Mouse (Mus musculus): ENCODE results near the gene Mvb12b. TPM values are rescaled to one million over a fixed set of nuclear protein-coding genes. Genes with fewer than 3 reads are reported as not detected.

Mvb12b gene
- total and polyA plus RNA-seq, 3 experiments: 7.2 to 51.4 (median 46.2) TPM

- ATAC-seq (ENCODE audit: extremely low read depth, insufficient number of reproducible peaks, low FRiP score, poor library complexity, severe bottlenecking): no peak
- H3K4me3 ChIP-seq (ENCODE audit: low read depth, low read length): no peak overlapping the region
- no peaks in the 10 kb centered on the region for H3K4me1 ChIP-seq (ENCODE audit: insufficient read depth, low read depth, low read length)
- TF ChIP-seq GATA2 (IDR thresholded peaks at IDR 0.05; ENCODE audit: borderline replicate concordance, low read depth, low read length) (no peak), CTCF (IDR thresholded peaks at IDR 0.05; ENCODE audit: low read depth, low read length) (no peak), POLR2AphosphoS5 (IDR thresholded peaks at IDR 0.05; ENCODE audit: insufficient replicate concordance, low read depth, low read length) (no peak), TAL1 (conservative IDR thresholded peaks at IDR 0.05; ENCODE audit: low read depth, low read length) (no peak), GATA1 (IDR thresholded peaks at IDR 0.05; ENCODE audit: borderline replicate concordance, low read length) (no peak)
- DNase-seq (ENCODE audit: low spot score): no peak
- H3K27me3 ChIP-seq (ENCODE audit: insufficient read depth, low read length): peaks cover 27% of the 10 kb centered on the region
- no peaks in the 10 kb centered on the region for H3K9me3 ChIP-seq (replicated peaks)
- no peaks in the 10 kb centered on the region for H3K36me3 ChIP-seq (replicated peaks)
These were observed 172.8 kb downstream of the Mvb12b start for GRCm38 (mm10) chr2:33714932-33715331.

GRCm38 (mm10) chr2:33713580-33714260 lies 174.0 kb downstream of the Mvb12b start:
- no peak overlapping the region for H3K4me3 ChIP-seq (ENCODE audit: low read depth, low read length)
- DNase-seq (ENCODE audit: low spot score): no peak
- TF ChIP-seq TAL1 (conservative IDR thresholded peaks at IDR 0.05; ENCODE audit: low read depth, low read length): no peak
- TF ChIP-seq GATA2 (IDR thresholded peaks at IDR 0.05; ENCODE audit: borderline replicate concordance, low read depth, low read length): no peak
- TF ChIP-seq POLR2AphosphoS5 (IDR thresholded peaks at IDR 0.05; ENCODE audit: insufficient replicate concordance, low read depth, low read length): no peak
- TF ChIP-seq GATA1 (IDR thresholded peaks at IDR 0.05; ENCODE audit: borderline replicate concordance, low read length): no peak
- no peak for TF ChIP-seq CTCF (IDR thresholded peaks at IDR 0.05; ENCODE audit: low read depth, low read length)
- no peaks in the 10 kb centered on the region for H3K9me3 ChIP-seq (replicated peaks)
- ATAC-seq (ENCODE audit: extremely low read depth, insufficient number of reproducible peaks, low FRiP score, poor library complexity, severe bottlenecking): no peak
- peaks cover 30% of the 10 kb centered on the region for H3K27me3 ChIP-seq (ENCODE audit: insufficient read depth, low read length)
- H3K36me3 ChIP-seq (replicated peaks): no peaks in the 10 kb centered on the region
- no peaks in the 10 kb centered on the region for H3K4me1 ChIP-seq (ENCODE audit: insufficient read depth, low read depth, low read length)

GRCm38 (mm10) chr2:33712811-33713210 lies 174.9 kb downstream of the Mvb12b start:
- H3K9me3 ChIP-seq (replicated peaks): no peaks in the 10 kb centered on the region
- H3K36me3 ChIP-seq (replicated peaks): no peaks in the 10 kb centered on the region
- H3K4me3 ChIP-seq (ENCODE audit: low read depth, low read length): no peak overlapping the region
- no peak for ATAC-seq (ENCODE audit: extremely low read depth, insufficient number of reproducible peaks, low FRiP score, poor library complexity, severe bottlenecking)
- H3K27me3 ChIP-seq (ENCODE audit: insufficient read depth, low read length): peaks cover 24% of the 10 kb centered on the region; the same call in 1 of the 2 replicates
- no peaks in the 10 kb centered on the region for H3K4me1 ChIP-seq (ENCODE audit: insufficient read depth, low read depth, low read length)
- DNase-seq (ENCODE audit: low spot score): no peak
- TF ChIP-seq GATA2 (IDR thresholded peaks at IDR 0.05; ENCODE audit: borderline replicate concordance, low read depth, low read length): no peak
- TF ChIP-seq CTCF (IDR thresholded peaks at IDR 0.05; ENCODE audit: low read depth, low read length): no peak

DNA sequence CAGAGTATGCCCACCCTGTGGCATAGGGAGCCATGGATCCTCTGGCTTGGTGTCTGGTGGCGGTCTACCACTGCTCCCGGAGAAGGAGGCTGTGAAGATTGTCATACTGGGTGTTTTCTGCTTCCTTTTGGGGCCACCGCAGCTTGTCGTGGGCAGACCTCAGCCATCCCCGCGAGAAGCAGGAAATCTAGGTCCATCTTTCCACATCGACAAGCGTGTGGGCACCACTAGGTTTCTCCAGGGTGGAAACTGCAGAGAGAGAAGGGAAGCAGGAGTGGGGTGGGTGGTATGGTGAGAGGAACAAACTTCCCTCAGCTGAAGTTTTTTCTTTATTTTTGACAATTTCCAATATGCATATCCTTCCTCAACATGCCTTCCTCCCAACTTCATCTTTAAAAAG lies 178.9 kb downstream of the Mvb12b start:
- TF ChIP-seq GATA1 (IDR thresholded peaks at IDR 0.05; ENCODE audit: borderline replicate concordance, low read length) (no peak), POLR2AphosphoS5 (IDR thresholded peaks at IDR 0.05; ENCODE audit: insufficient replicate concordance, low read depth, low read length) (no peak), CTCF (IDR thresholded peaks at IDR 0.05; ENCODE audit: low read depth, low read length) (no peak)
- DNase-seq (ENCODE audit: low spot score): no peak
- H3K27me3 ChIP-seq (ENCODE audit: insufficient read depth, low read length): peaks cover 17% of the 10 kb centered on the region; the same call in 1 of the 2 replicates
- no peak for ATAC-seq (ENCODE audit: extremely low read depth, insufficient number of reproducible peaks, low FRiP score, poor library complexity, severe bottlenecking)
- H3K4me3 ChIP-seq (ENCODE audit: low read depth, low read length): no peak overlapping the region
- H3K36me3 ChIP-seq (replicated peaks): no peaks in the 10 kb centered on the region
- H3K4me1 ChIP-seq (ENCODE audit: insufficient read depth, low read depth, low read length): no peaks in the 10 kb centered on the region
- no peaks in the 10 kb centered on the region for H3K9me3 ChIP-seq (replicated peaks)

- Histone ChIP-seq H3K9me3 (replicated peaks) (no peaks in the 10 kb centered on the region), H3K4me1 (ENCODE audit: insufficient read depth, low read depth, low read length) (no peaks in the 10 kb centered on the region), H3K36me3 (replicated peaks) (no peaks in the 10 kb centered on the region), H3K4me3 (ENCODE audit: low read depth, low read length) (no peak overlapping the region), H3K27me3 (ENCODE audit: insufficient read depth, low read length) (peaks cover 20% of the 10 kb centered on the region; the same call in 1 of the 2 replicates)
- TF ChIP-seq TAL1 (conservative IDR thresholded peaks at IDR 0.05; ENCODE audit: low read depth, low read length) (no peak), GATA1 (IDR thresholded peaks at IDR 0.05; ENCODE audit: borderline replicate concordance, low read length) (no peak), CTCF (IDR thresholded peaks at IDR 0.05; ENCODE audit: low read depth, low read length) (no peak), GATA2 (IDR thresholded peaks at IDR 0.05; ENCODE audit: borderline replicate concordance, low read depth, low read length) (no peak), POLR2AphosphoS5 (IDR thresholded peaks at IDR 0.05; ENCODE audit: insufficient replicate concordance, low read depth, low read length) (no peak)
- DNase-seq (ENCODE audit: low spot score) (no peak), ATAC-seq (ENCODE audit: extremely low read depth, insufficient number of reproducible peaks, low FRiP score, poor library complexity, severe bottlenecking) (no peak)
These were observed 179.7 kb downstream of the Mvb12b start for GRCm38 (mm10) chr2:33708096-33708495.

GRCm38 (mm10) chr2:33706403-33706802 lies 181.3 kb downstream of the Mvb12b start:
- Histone ChIP-seq H3K9me3 (replicated peaks) (no peaks in the 10 kb centered on the region), H3K4me1 (ENCODE audit: insufficient read depth, low read depth, low read length) (no peaks in the 10 kb centered on the region), H3K27me3 (ENCODE audit: insufficient read depth, low read length) (peaks cover 19% of the 10 kb centered on the region; the same call in 1 of the 2 replicates), H3K36me3 (replicated peaks) (no peaks in the 10 kb centered on the region), H3K4me3 (ENCODE audit: low read depth, low read length) (no peak overlapping the region)
- TF ChIP-seq TAL1 (conservative IDR thresholded peaks at IDR 0.05; ENCODE audit: low read depth, low read length): no peak
- TF ChIP-seq GATA1 (IDR thresholded peaks at IDR 0.05; ENCODE audit: borderline replicate concordance, low read length): no peak
- no peak for TF ChIP-seq POLR2AphosphoS5 (IDR thresholded peaks at IDR 0.05; ENCODE audit: insufficient replicate concordance, low read depth, low read length)
- no peak for TF ChIP-seq GATA2 (IDR thresholded peaks at IDR 0.05; ENCODE audit: borderline replicate concordance, low read depth, low read length)
- TF ChIP-seq CTCF (IDR thresholded peaks at IDR 0.05; ENCODE audit: low read depth, low read length): no peak
- ATAC-seq (ENCODE audit: extremely low read depth, insufficient number of reproducible peaks, low FRiP score, poor library complexity, severe bottlenecking) (no peak), DNase-seq (ENCODE audit: low spot score) (no peak)
